In genomic region chr19:12770888-12771287, GRCm38 (mm10) we compare ENCODE assay signal across 16 mouse cellular contexts. TPM values are rescaled to one million over a fixed set of nuclear protein-coding genes. Genes with fewer than 3 reads are reported as not detected.
DNase-seq lines count a peak whose midpoint lies in the region; ATAC-seq and TF ChIP-seq lines count a peak whose summit lies in the region.
"Had no signal": no experiment of that assay in that cellular context is flagged by ENCODE, and none has a peak within 500 bp of the region (broad histone marks: within the 10 kb centered on the region; RNA-seq: fewer than 3 reads in every experiment).

No protein-coding gene starts in this region.

- H3K4me1 ChIP-seq in midbrain, embryonic 11.5 days (ENCODE audit: control insufficient read depth, insufficient read depth, low read length), result no peaks in the 10 kb centered on the region
- no peaks in the 10 kb centered on the region for H3K4me1 ChIP-seq in midbrain, embryonic 13.5 days (replicated peaks)
- H3K4me1 ChIP-seq in stomach, embryonic 16.5 days (ENCODE audit: control insufficient read depth, insufficient read depth, low read length), result 0 out of 2 replicates have a peak, but pooled peaks cover 2% of the 10 kb centered on the region
- H3K4me1 ChIP-seq in thymus, adult 2 months (replicated peaks; ENCODE audit: control insufficient read depth, insufficient read depth, low read length), result no peaks in the 10 kb centered on the region
- H3K4me1 ChIP-seq: hindbrain, embryonic 15.5 days; limb, embryonic 15.5 days; neural tube, embryonic 12.5 days had no signal

- no peak overlapping the region for H3K4me3 ChIP-seq in gastrocnemius, adult 2 months
- H3K4me3 ChIP-seq in midbrain, embryonic 11.5 days (ENCODE audit: low read depth, low read length), result no peak overlapping the region
- no peak overlapping the region for H3K4me3 ChIP-seq in midbrain, embryonic 13.5 days (replicated peaks)
- no peak overlapping the region for H3K4me3 ChIP-seq in stomach, embryonic 16.5 days (replicated peaks; ENCODE audit: low read length)
- H3K4me3 ChIP-seq in thymus, adult 2 months (ENCODE audit: control insufficient read depth, insufficient read depth, low read length), result no peak overlapping the region
- H3K4me3 ChIP-seq: hindbrain, embryonic 15.5 days; left cerebral cortex, adult 2 months; limb, embryonic 15.5 days; neural tube, embryonic 12.5 days had no signal

- peak; percentile 58 for DNase-seq in gastrocnemius, adult 2 months
- DNase-seq in gastrocnemius, postnatal 10 days, result no peak
- peak; percentile 65 for DNase-seq in midbrain, embryonic 11.5 days (ENCODE audit: low spot score, missing footprints)
- DNase-seq in brain, adult 2 months (ENCODE audit: low read depth, low spot score), result peak; percentile 35
- no peak for DNase-seq in T-cell, adult 2 months (ENCODE audit: low spot score)
- DNase-seq in thymus, adult 2 months, result no peak
- DNase-seq: kidney, adult 8-10 months had no signal

- TF ChIP-seq POLR2A in thymus, adult 2 months (IDR thresholded peaks at IDR 0.05; ENCODE audit: control insufficient read depth, extremely low read depth, insufficient read depth, low read length, poor library complexity), result no peak

- H3K9me3 ChIP-seq in midbrain, embryonic 11.5 days (ENCODE audit: control insufficient read depth, low read length), result no peaks in the 10 kb centered on the region
- no peaks in the 10 kb centered on the region for H3K9me3 ChIP-seq in midbrain, embryonic 13.5 days
- no peaks in the 10 kb centered on the region for H3K9me3 ChIP-seq in stomach, embryonic 16.5 days (replicated peaks; ENCODE audit: control insufficient read depth, low read length)
- H3K9me3 ChIP-seq: hindbrain, embryonic 15.5 days; limb, embryonic 15.5 days; neural tube, embryonic 12.5 days had no signal

- no peak overlapping the region for H3K4me2 ChIP-seq in midbrain, embryonic 11.5 days
- H3K4me2 ChIP-seq in midbrain, embryonic 13.5 days (replicated peaks), result no peak overlapping the region
- H3K4me2 ChIP-seq in stomach, embryonic 16.5 days (ENCODE audit: low read depth, low read length), result no peak overlapping the region
- H3K4me2 ChIP-seq: hindbrain, embryonic 15.5 days; limb, embryonic 15.5 days; neural tube, embryonic 12.5 days had no signal

- no peaks in the 10 kb centered on the region for H3K27me3 ChIP-seq in midbrain, embryonic 11.5 days (ENCODE audit: control insufficient read depth, insufficient read depth, low read length)
- no peaks in the 10 kb centered on the region for H3K27me3 ChIP-seq in midbrain, embryonic 13.5 days
- no peaks in the 10 kb centered on the region for H3K27me3 ChIP-seq in stomach, embryonic 16.5 days (ENCODE audit: control insufficient read depth, insufficient read depth, low read length)
- no peaks in the 10 kb centered on the region for H3K27me3 ChIP-seq in thymus, adult 2 months (ENCODE audit: control insufficient read depth, insufficient read depth, low read length)
- H3K27me3 ChIP-seq: hindbrain, embryonic 15.5 days; limb, embryonic 15.5 days; neural tube, embryonic 12.5 days had no signal

- H3K36me3 ChIP-seq in midbrain, embryonic 11.5 days (ENCODE audit: control insufficient read depth, insufficient read depth, low read length), result peaks cover 12% of the 10 kb centered on the region
- H3K36me3 ChIP-seq in midbrain, embryonic 13.5 days, result peaks cover 37% of the 10 kb centered on the region
- peaks cover 16% of the 10 kb centered on the region for H3K36me3 ChIP-seq in stomach, embryonic 16.5 days (ENCODE audit: control insufficient read depth, insufficient read depth, low read length)
- peaks cover 76% of the 10 kb centered on the region for H3K36me3 ChIP-seq in thymus, adult 2 months (ENCODE audit: control insufficient read depth, insufficient read depth, low read length)

- no peak for ATAC-seq in midbrain, embryonic 11.5 days (ENCODE audit: low FRiP score)
- no peak for ATAC-seq in midbrain, embryonic 13.5 days
- no peak for ATAC-seq in stomach, embryonic 16.5 days (ENCODE audit: insufficient read depth, low FRiP score)
- ATAC-seq: CD4-positive, CD25-positive, alpha-beta regulatory T cell, adult 4 months; forebrain, embryonic 14.5 days; midbrain, embryonic 16.5 days had no signal

- no peak overlapping the region for H3K9ac ChIP-seq in midbrain, embryonic 11.5 days (ENCODE audit: low read length)
- H3K9ac ChIP-seq in midbrain, embryonic 13.5 days (replicated peaks), result no peak overlapping the region
- H3K9ac ChIP-seq in stomach, embryonic 16.5 days (ENCODE audit: low read length), result no peak overlapping the region
- H3K9ac ChIP-seq: hindbrain, embryonic 15.5 days; limb, embryonic 15.5 days; neural tube, embryonic 12.5 days had no signal

- 94% methylated on average over 5 of the region's 5 CpGs for WGBS in midbrain, embryonic 11.5 days
- WGBS in midbrain, embryonic 13.5 days, result 84% methylated on average over 5 of the region's 5 CpGs
- WGBS in stomach, embryonic 16.5 days, result 37% methylated on average over 5 of the region's 5 CpGs
- 94% methylated on average over 5 of the region's 5 CpGs for WGBS in thymus, adult 2 months

- intact Hi-C loops in gastrocnemius, adult 2 months (cut with DNase I), result no loop called here

- H3K27ac ChIP-seq in gastrocnemius, adult 2 months, result peak overlapping the region; percentile 48; the same call in 1 of the 2 replicates
- no peak overlapping the region for H3K27ac ChIP-seq in midbrain, embryonic 11.5 days (ENCODE audit: low read depth, low read length)
- no peak overlapping the region for H3K27ac ChIP-seq in midbrain, embryonic 13.5 days
- 0 out of 2 replicates have a peak overlapping the region, but pooled peaks have one; percentile 49 for H3K27ac ChIP-seq in stomach, embryonic 16.5 days (ENCODE audit: low read length)
- H3K27ac ChIP-seq in thymus, adult 2 months (ENCODE audit: control insufficient read depth, insufficient read depth, low read length), result no peak overlapping the region
- H3K27ac ChIP-seq: hindbrain, embryonic 15.5 days; left cerebral cortex, adult 2 months; limb, embryonic 15.5 days; neural tube, embryonic 12.5 days had no signal

- TF ChIP-seq CTCF in gastrocnemius, adult 2 months (IDR thresholded peaks at IDR 0.05), result no peak
- no peak for TF ChIP-seq CTCF in thymus, adult 2 months (IDR thresholded peaks at IDR 0.05; ENCODE audit: borderline replicate concordance, control insufficient read depth, extremely low read depth, insufficient read depth, low read length, poor library complexity)

RNA-seq across cellular contexts. Expression of gene Cntf, which starts 5.5 kb away (rescaled TPM):
- 1 to 10 TPM; 1.8 to 2.2 TPM for total RNA-seq in gastrocnemius, adult 2 months (2021)
- 1 to 10 TPM; 4.4 to 4.6 TPM for total RNA-seq in gastrocnemius, postnatal 10 days (2021)
- 0.36 and 0.91 TPM in 2 replicates for polyA plus RNA-seq in midbrain, embryonic 11.5 days (2014; fragmentation: Nextera tagmentation; extraction: Ambion mirVana)
- 2.0 and 3.1 TPM in 2 replicates for polyA plus RNA-seq in midbrain, embryonic 13.5 days (2015; fragmentation: Nextera tagmentation; extraction: Ambion mirVana)
- 0.99 and 1.4 TPM in 2 replicates for polyA plus RNA-seq in stomach, embryonic 16.5 days (2015; fragmentation: Nextera tagmentation; extraction: Ambion mirVana)
- polyA plus RNA-seq in thymus, adult 2 months (2012; rRNA removed), result 2.5 and 3.0 TPM in 2 replicates

RNA-seq across cellular contexts. Expression of gene Zfp91, which starts 25.0 kb away (rescaled TPM):
- total RNA-seq in gastrocnemius, adult 2 months (2021), result 100 to 1,000 TPM; 135 to 138 TPM
- total RNA-seq in gastrocnemius, postnatal 10 days (2021), result 10 to 100 TPM; 68.7 to 69.4 TPM
- 13.1 and 13.2 TPM in 2 replicates for polyA plus RNA-seq in midbrain, embryonic 11.5 days (2014; fragmentation: Nextera tagmentation; extraction: Ambion mirVana)
- polyA plus RNA-seq in midbrain, embryonic 13.5 days (2015; fragmentation: Nextera tagmentation; extraction: Ambion mirVana), result 15.9 and 17.1 TPM in 2 replicates
- 9.9 and 11.3 TPM in 2 replicates for polyA plus RNA-seq in stomach, embryonic 16.5 days (2015; fragmentation: Nextera tagmentation; extraction: Ambion mirVana)
- polyA plus RNA-seq in thymus, adult 2 months (2012; rRNA removed), result 20.8 and 21.6 TPM in 2 replicates

RNA-seq across cellular contexts. Expression of gene Lpxn, which starts 25.1 kb away (rescaled TPM):
- total RNA-seq in gastrocnemius, adult 2 months (2021), result under 1 TPM in 1 of 2 experiments, not detected in 1; 0.17 TPM
- 1 to 10 TPM in 1 of 2 experiments, under 1 TPM in 1; 0.85 to 1.1 TPM for total RNA-seq in gastrocnemius, postnatal 10 days (2021)
- polyA plus RNA-seq in midbrain, embryonic 11.5 days (2014; fragmentation: Nextera tagmentation; extraction: Ambion mirVana), result 0.92 and 1.2 TPM in 2 replicates
- polyA plus RNA-seq in midbrain, embryonic 13.5 days (2015; fragmentation: Nextera tagmentation; extraction: Ambion mirVana), result 0.89 and 1.3 TPM in 2 replicates
- 1.4 and 2.8 TPM in 2 replicates for polyA plus RNA-seq in stomach, embryonic 16.5 days (2015; fragmentation: Nextera tagmentation; extraction: Ambion mirVana)
- polyA plus RNA-seq in thymus, adult 2 months (2012; rRNA removed), result 32.2 and 40.4 TPM in 2 replicates

Comparison
In these comparisons a context has a peak if more than half of its experiments do, and no peak if none do; other contexts are left out.
1. DNase-seq: peak in gastrocnemius, adult 2 months (single experiment), midbrain, embryonic 11.5 days (single experiment) and brain, adult 2 months (single experiment); none in gastrocnemius, postnatal 10 days (single experiment), T-cell, adult 2 months (single experiment) and thymus, adult 2 months (single experiment).
2. H3K27ac ChIP-seq: peak in gastrocnemius, adult 2 months (single experiment) and stomach, embryonic 16.5 days (single experiment); none in midbrain, embryonic 11.5 days (single experiment), midbrain, embryonic 13.5 days (single experiment) and thymus, adult 2 months (single experiment).